Mouse (Mus musculus) cerebellum, adult (tissue): Measurements from ENCODE around the gene Foxd1.

Experiments used
- ATAC-seq: cut with Nextera tagmentation; 2 replicates; pipeline ENCODE4 v1.9.2; 2017; ENCODE audit warnings: mild to moderate bottlenecking, moderate library complexity, mixed read lengths; ENCODE audit not compliant: insufficient number of reproducible peaks, low FRiP score, low TSS enrichment

Gene Foxd1

GRCm38 (mm10) chr13:98382751-98383150 is 28.7 kb downstream of the Foxd1 start:
- ATAC-seq: no peak

- ATAC-seq: no peak
Observed at GRCm38 (mm10) chr13:98383911-98384498, 30.0 kb downstream of the Foxd1 start.

GRCm38 (mm10) chr13:98385877-98386276 is 31.8 kb downstream of the Foxd1 start:
- no peak for ATAC-seq

- no peak for ATAC-seq
Observed at GRCm38 (mm10) chr13:98389092-98389491, 35.0 kb downstream of the Foxd1 start.

- ATAC-seq: no peak
Observed at GRCm38 (mm10) chr13:98390363-98390762, 36.3 kb downstream of the Foxd1 start.

GRCm38 (mm10) chr13:98390771-98391634 is 37.0 kb downstream of the Foxd1 start:
- no peak for ATAC-seq

GRCm38 (mm10) chr13:98391635-98391990 is 37.6 kb downstream of the Foxd1 start:
- no peak for ATAC-seq

GRCm38 (mm10) chr13:98392031-98392430 is 38.0 kb downstream of the Foxd1 start:
- no peak for ATAC-seq

- no peak for ATAC-seq
Observed at GRCm38 (mm10) chr13:98393356-98394070, 39.5 kb downstream of the Foxd1 start.
